Mouse (Mus musculus): ENCODE data around the gene Hspb6. TPM values are rescaled to one million over a fixed set of nuclear protein-coding genes. Genes with fewer than 3 reads are reported as not detected.

Hspb6 gene
- polyA plus RNA-seq, 1 experiment from 2014 or later, result 4.1 TPM

Small RNA genes lying within 50 kb of the gene (microRNA-seq; reads per million reads assigned to microRNA genes)
- gene Gm38670 (1.2 reads per million), gene Mir3569 (0.91 reads per million)

Other genes starting within 250 kb of the Hspb6 start
- gene Alkbh6, start 243.5 kb upstream of the Hspb6 start, polyA plus RNA-seq (2016; fragmentation: Nextera tagmentation; extraction: Ambion mirVana), result 95.5 and 97.0 TPM in 2 replicates
- gene Syne4, start 237.4 kb upstream of the Hspb6 start, polyA plus RNA-seq (2016; fragmentation: Nextera tagmentation; extraction: Ambion mirVana), result 51.1 and 65.6 TPM in 2 replicates
- 2.1 TPM in 2 replicates for gene E130208F15Rik, start 230.4 kb upstream of the Hspb6 start, polyA plus RNA-seq (2016; fragmentation: Nextera tagmentation; extraction: Ambion mirVana)
- gene Sdhaf1, start 228.3 kb upstream of the Hspb6 start, polyA plus RNA-seq (2016; fragmentation: Nextera tagmentation; extraction: Ambion mirVana), result 17.5 and 17.8 TPM in 2 replicates
- gene Lrfn3, start 189.4 kb upstream of the Hspb6 start, polyA plus RNA-seq (2016; fragmentation: Nextera tagmentation; extraction: Ambion mirVana), result 5.0 and 5.4 TPM in 2 replicates
- 11.8 and 15.4 TPM in 2 replicates for gene Tyrobp, start 138.4 kb upstream of the Hspb6 start, polyA plus RNA-seq (2016; fragmentation: Nextera tagmentation; extraction: Ambion mirVana)
- gene Hcst, start 132.3 kb upstream of the Hspb6 start, polyA plus RNA-seq (2016; fragmentation: Nextera tagmentation; extraction: Ambion mirVana), result not detected in 2 replicates
- gene Nfkbid, start 130.4 kb upstream of the Hspb6 start, polyA plus RNA-seq (2016; fragmentation: Nextera tagmentation; extraction: Ambion mirVana), result 1.1 and 1.8 TPM in 2 replicates
- 28.6 and 32.3 TPM in 2 replicates for gene Aplp1, start 106.6 kb upstream of the Hspb6 start, polyA plus RNA-seq (2016; fragmentation: Nextera tagmentation; extraction: Ambion mirVana)
- gene Kirrel2, start 94.5 kb upstream of the Hspb6 start, polyA plus RNA-seq (2016; fragmentation: Nextera tagmentation; extraction: Ambion mirVana), result 1.3 and 2.2 TPM in 2 replicates
- 0.15 and 0.63 TPM in 2 replicates for gene Nphs1, start 93.9 kb upstream of the Hspb6 start, polyA plus RNA-seq (2016; fragmentation: Nextera tagmentation; extraction: Ambion mirVana)
- 0.28 TPM in 1 of 2 replicates, not detected in the other for gene Prodh2, start 58.6 kb upstream of the Hspb6 start, polyA plus RNA-seq (2016; fragmentation: Nextera tagmentation; extraction: Ambion mirVana)
- gene Arhgap33, start 17.1 kb upstream of the Hspb6 start, polyA plus RNA-seq (2016; fragmentation: Nextera tagmentation; extraction: Ambion mirVana), result 24.8 and 25.2 TPM in 2 replicates
- 17.7 TPM in 2 replicates for gene Proser3, start 121 bp downstream of the Hspb6 start, polyA plus RNA-seq (2016; fragmentation: Nextera tagmentation; extraction: Ambion mirVana)
- 42.5 and 45.2 TPM in 2 replicates for gene Lin37, start 7.7 kb downstream of the Hspb6 start, polyA plus RNA-seq (2016; fragmentation: Nextera tagmentation; extraction: Ambion mirVana)
- 91.5 and 94.9 TPM in 2 replicates for gene U2af1l4, start 11.1 kb downstream of the Hspb6 start, polyA plus RNA-seq (2016; fragmentation: Nextera tagmentation; extraction: Ambion mirVana)
- 14.2 and 15.3 TPM in 2 replicates for gene Gm49396, start 11.2 kb downstream of the Hspb6 start, polyA plus RNA-seq (2016; fragmentation: Nextera tagmentation; extraction: Ambion mirVana)
- gene Psenen, start 11.4 kb downstream of the Hspb6 start, polyA plus RNA-seq (2016; fragmentation: Nextera tagmentation; extraction: Ambion mirVana), result 112 and 118 TPM in 2 replicates
- gene Igflr1, start 13.2 kb downstream of the Hspb6 start, polyA plus RNA-seq (2016; fragmentation: Nextera tagmentation; extraction: Ambion mirVana), result 2.8 and 4.6 TPM in 2 replicates
- gene Kmt2b, start 36.5 kb downstream of the Hspb6 start, polyA plus RNA-seq (2016; fragmentation: Nextera tagmentation; extraction: Ambion mirVana), result 8.9 and 10.2 TPM in 2 replicates
- 0.41 TPM in 1 of 2 replicates, not detected in the other for gene Zbtb32, start 46.7 kb downstream of the Hspb6 start, polyA plus RNA-seq (2016; fragmentation: Nextera tagmentation; extraction: Ambion mirVana)
- 0.54 and 1.0 TPM in 2 replicates for gene Upk1a, start 60.7 kb downstream of the Hspb6 start, polyA plus RNA-seq (2016; fragmentation: Nextera tagmentation; extraction: Ambion mirVana)
- 776 and 799 TPM in 2 replicates for gene Cox6b1, start 74.0 kb downstream of the Hspb6 start, polyA plus RNA-seq (2016; fragmentation: Nextera tagmentation; extraction: Ambion mirVana)
- gene Etv2, start 83.7 kb downstream of the Hspb6 start, polyA plus RNA-seq (2016; fragmentation: Nextera tagmentation; extraction: Ambion mirVana), result 0.47 and 0.87 TPM in 2 replicates
- 134 and 139 TPM in 2 replicates for gene Rbm42, start 98.1 kb downstream of the Hspb6 start, polyA plus RNA-seq (2016; fragmentation: Nextera tagmentation; extraction: Ambion mirVana)
- gene Haus5, start 112.8 kb downstream of the Hspb6 start, polyA plus RNA-seq (2016; fragmentation: Nextera tagmentation; extraction: Ambion mirVana), result 79.6 and 80.3 TPM in 2 replicates
- not detected in 2 replicates for gene Pmis2, start 119.4 kb downstream of the Hspb6 start, polyA plus RNA-seq (2016; fragmentation: Nextera tagmentation; extraction: Ambion mirVana)
- gene 2200002J24Rik, start 146.7 kb downstream of the Hspb6 start, polyA plus RNA-seq (2016; fragmentation: Nextera tagmentation; extraction: Ambion mirVana), result not detected in 2 replicates
- gene Atp4a, start 160.0 kb downstream of the Hspb6 start, polyA plus RNA-seq (2016; fragmentation: Nextera tagmentation; extraction: Ambion mirVana), result 0.53 and 0.77 TPM in 2 replicates
- 147 and 151 TPM in 2 replicates for gene Tmem147, start 177.4 kb downstream of the Hspb6 start, polyA plus RNA-seq (2016; fragmentation: Nextera tagmentation; extraction: Ambion mirVana)
- gene Gapdhs, start 191.5 kb downstream of the Hspb6 start, polyA plus RNA-seq (2016; fragmentation: Nextera tagmentation; extraction: Ambion mirVana), result 0.36 and 0.59 TPM in 2 replicates
- 0.68 and 1.0 TPM in 2 replicates for gene Sbsn, start 199.3 kb downstream of the Hspb6 start, polyA plus RNA-seq (2016; fragmentation: Nextera tagmentation; extraction: Ambion mirVana)
- gene Dmkn, start 211.6 kb downstream of the Hspb6 start, polyA plus RNA-seq (2016; fragmentation: Nextera tagmentation; extraction: Ambion mirVana), result not detected in 2 replicates
- not detected in 2 replicates for gene Krtdap, start 235.7 kb downstream of the Hspb6 start, polyA plus RNA-seq (2016; fragmentation: Nextera tagmentation; extraction: Ambion mirVana)

All from embryonic facial prominence, embryonic 10.5 days (tissue).